Mouse (Mus musculus) olfactory bulb, adult 2 months (tissue): ENCODE measurements around the gene Thbd.

ENCODE experiments used
- CTCF ChIP-seq: fragments of 200-500 bp; IDR thresholded peaks from 2 replicates; pipeline ENCODE4 v1.5.1; 2012; ENCODE audit warnings: low read depth, mild to moderate bottlenecking, low read length, moderate library complexity; ENCODE audit not compliant: insufficient read depth
- POLR2A ChIP-seq: fragments of 200-500 bp; IDR thresholded peaks from 2 replicates; pipeline ENCODE4 v1.6.1; 2012; ENCODE audit warnings: mild to moderate bottlenecking, low read depth, low read length, moderate library complexity; ENCODE audit not compliant: insufficient read depth

- no peak for TF ChIP-seq CTCF
- no peak for TF ChIP-seq POLR2A
Measured at GRCm38 (mm10) chr2:148375326-148376150, 32.5 kb downstream of the Thbd start.
